Mouse (Mus musculus): ENCODE results near the gene Parp4. TPM values are rescaled to one million over a fixed set of nuclear protein-coding genes. Genes with fewer than 3 reads are reported as not detected.

The Parp4 gene
- 4.6 and 5.1 TPM in 2 replicates for polyA plus RNA-seq (2015; fragmentation: Nextera tagmentation; extraction: Ambion mirVana)

DNA sequence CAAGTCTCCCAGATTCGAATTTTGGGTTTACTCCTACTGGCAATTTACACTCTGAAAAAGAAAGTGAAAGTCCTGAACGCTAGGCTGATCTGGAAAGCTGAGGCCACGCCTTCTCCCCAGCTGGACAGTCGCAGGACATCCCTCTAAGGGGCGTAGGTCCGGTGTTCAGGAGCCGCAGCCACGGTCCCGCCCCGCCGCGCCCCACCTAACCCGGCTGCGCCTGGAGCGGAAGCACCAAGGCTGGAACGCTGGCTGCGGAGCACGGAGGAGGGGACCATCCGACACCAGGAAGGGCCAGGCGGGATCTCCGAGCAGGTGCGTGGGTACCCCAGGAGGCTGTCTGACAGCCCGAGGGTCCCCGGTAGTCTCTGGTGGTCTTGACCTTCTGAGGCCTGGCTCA is at the start of gene Parp4, which contains the start of gene Cenpj:
Gene Parp4 (plus strand): TSS at position 204 of the 400 bp plus-strand sequence.
Gene Cenpj (minus strand): TSS at position 10 of the 400 bp plus-strand sequence.
- H3K4me3 ChIP-seq (replicated peaks): peak within 1 kb of the TSS; percentile 65

GRCm38 (mm10) chr14:56530788-56531187 is 44.6 kb upstream of the Parp4 start:
- no peak overlapping the region for H3K4me2 ChIP-seq (replicated peaks)
- H3K4me3 ChIP-seq (replicated peaks): no peak overlapping the region
- WGBS: 86% methylated on average over 2 of the region's 2 CpGs
- H3K36me3 ChIP-seq: 0 out of 2 replicates have a peak, but pooled peaks cover 5% of the 10 kb centered on the region
- no peak overlapping the region for H3K27ac ChIP-seq
- H3K9ac ChIP-seq: no peak overlapping the region
- H3K27me3 ChIP-seq (replicated peaks): no peaks in the 10 kb centered on the region
- no peak for ATAC-seq
- H3K4me1 ChIP-seq (replicated peaks): no peaks in the 10 kb centered on the region
- H3K9me3 ChIP-seq: no peaks in the 10 kb centered on the region

More for the DNA sequence above, at the start of gene Parp4, which contains the start of gene Cenpj:
- Histone ChIP-seq H3K27me3 (replicated peaks) (no peaks in the 10 kb centered on the region), H3K9me3 (no peaks in the 10 kb centered on the region), H3K4me2 (replicated peaks) (peak within 1 kb of the TSS; percentile 77), H3K4me1 (replicated peaks) (no peaks in the 10 kb centered on the region), H3K9ac (peak within 1 kb of the TSS; percentile 67), H3K36me3 (no peaks in the 10 kb centered on the region), H3K27ac (no peak within 1 kb of the TSS; the same call in 1 of the 2 replicates)
- WGBS: under 1% methylated on average over 24 of the region's 24 CpGs
- peak; percentile 86 for ATAC-seq

GRCm38 (mm10) chr14:56544946-56545345 is 30.5 kb upstream of the Parp4 start:
- Histone ChIP-seq H3K27ac (no peak overlapping the region), H3K9ac (no peak overlapping the region), H3K4me3 (replicated peaks) (no peak overlapping the region), H3K27me3 (replicated peaks) (no peaks in the 10 kb centered on the region), H3K4me1 (replicated peaks) (no peaks in the 10 kb centered on the region), H3K9me3 (no peaks in the 10 kb centered on the region), H3K4me2 (replicated peaks) (no peak overlapping the region), H3K36me3 (no peaks in the 10 kb centered on the region)
- 81% methylated on average over 1 of the region's 1 CpGs for WGBS
- no peak for ATAC-seq

- Histone ChIP-seq H3K4me3 (replicated peaks) (no peak overlapping the region), H3K9me3 (no peaks in the 10 kb centered on the region), H3K36me3 (no peaks in the 10 kb centered on the region), H3K27ac (no peak overlapping the region), H3K27me3 (replicated peaks) (no peaks in the 10 kb centered on the region), H3K4me1 (replicated peaks) (no peaks in the 10 kb centered on the region), H3K9ac (no peak overlapping the region), H3K4me2 (replicated peaks) (no peak overlapping the region)
- no peak for ATAC-seq
- 93% methylated on average over 4 of the region's 4 CpGs for WGBS
These were observed 29.9 kb upstream of the Parp4 start for GRCm38 (mm10) chr14:56545491-56545890.

DNA sequence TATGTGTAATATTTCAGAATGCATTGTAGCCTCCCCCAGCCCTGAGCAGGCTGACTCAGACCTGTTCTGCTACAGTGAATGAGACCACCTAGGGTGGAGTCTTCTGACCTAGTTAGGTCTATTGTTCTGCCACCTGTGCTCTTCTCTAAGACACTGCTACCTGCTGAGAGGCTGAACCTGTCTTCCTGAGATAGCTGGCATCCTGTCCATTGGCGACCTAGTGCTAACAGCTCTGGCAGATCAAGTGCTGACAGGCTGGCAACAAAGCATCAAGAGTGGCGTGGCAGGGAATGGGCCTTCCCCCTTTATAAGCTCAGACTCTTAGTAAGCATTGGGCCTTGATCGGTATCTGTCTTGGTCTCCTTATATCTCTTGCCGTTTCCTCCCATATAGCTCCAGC is 24.5 kb upstream of the Parp4 start:
- ATAC-seq: no peak
- H3K27ac ChIP-seq: no peak overlapping the region
- H3K4me1 ChIP-seq (replicated peaks): no peaks in the 10 kb centered on the region
- H3K27me3 ChIP-seq (replicated peaks): no peaks in the 10 kb centered on the region
- H3K9me3 ChIP-seq: no peaks in the 10 kb centered on the region
- H3K36me3 ChIP-seq: 0 out of 2 replicates have a peak, but pooled peaks cover 7% of the 10 kb centered on the region
- WGBS: 92% methylated on average over 4 of the region's 4 CpGs
- H3K4me2 ChIP-seq (replicated peaks): no peak overlapping the region
- no peak overlapping the region for H3K9ac ChIP-seq
- no peak overlapping the region for H3K4me3 ChIP-seq (replicated peaks)

DNA sequence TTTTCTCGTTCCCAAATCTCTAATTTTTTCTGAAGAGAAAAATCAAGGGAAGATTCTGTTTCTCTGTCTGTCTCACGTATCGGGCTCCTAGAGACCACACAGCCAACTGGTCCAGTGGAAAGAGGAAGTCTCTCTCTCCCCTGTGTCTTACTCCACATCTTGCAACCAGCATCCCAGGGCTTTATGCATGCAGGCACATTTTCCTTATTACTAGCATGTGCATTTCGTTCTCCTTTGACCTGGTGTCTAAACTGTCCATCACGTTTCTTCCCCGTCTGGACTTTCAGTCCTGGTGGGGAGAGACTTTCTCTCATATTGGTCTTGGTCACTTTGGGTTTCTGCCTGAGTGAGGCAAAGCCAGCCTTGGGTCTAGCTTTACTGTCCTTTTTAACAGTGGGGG is 22.5 kb upstream of the Parp4 start:
- no peak overlapping the region for H3K9ac ChIP-seq
- no peaks in the 10 kb centered on the region for H3K9me3 ChIP-seq
- no peaks in the 10 kb centered on the region for H3K27me3 ChIP-seq (replicated peaks)
- H3K27ac ChIP-seq: no peak overlapping the region
- 0 out of 2 replicates have a peak, but pooled peaks cover 9% of the 10 kb centered on the region for H3K36me3 ChIP-seq
- H3K4me1 ChIP-seq (replicated peaks): no peaks in the 10 kb centered on the region
- ATAC-seq: no peak
- 95% methylated on average over 6 of the region's 6 CpGs for WGBS
- no peak overlapping the region for H3K4me3 ChIP-seq (replicated peaks)
- H3K4me2 ChIP-seq (replicated peaks): no peak overlapping the region

- H3K27ac ChIP-seq: no peak overlapping the region
- no peaks in the 10 kb centered on the region for H3K4me1 ChIP-seq (replicated peaks)
- H3K4me2 ChIP-seq (replicated peaks): no peak overlapping the region
- no peak overlapping the region for H3K4me3 ChIP-seq (replicated peaks)
- H3K27me3 ChIP-seq (replicated peaks): no peaks in the 10 kb centered on the region
- 0 out of 2 replicates have a peak, but pooled peaks cover 9% of the 10 kb centered on the region for H3K36me3 ChIP-seq
- ATAC-seq: no peak
- no peak overlapping the region for H3K9ac ChIP-seq
- 94% methylated on average over 7 of the region's 7 CpGs for WGBS
- H3K9me3 ChIP-seq: no peaks in the 10 kb centered on the region
These were observed 22.1 kb upstream of the Parp4 start for GRCm38 (mm10) chr14:56553331-56553730.

DNA sequence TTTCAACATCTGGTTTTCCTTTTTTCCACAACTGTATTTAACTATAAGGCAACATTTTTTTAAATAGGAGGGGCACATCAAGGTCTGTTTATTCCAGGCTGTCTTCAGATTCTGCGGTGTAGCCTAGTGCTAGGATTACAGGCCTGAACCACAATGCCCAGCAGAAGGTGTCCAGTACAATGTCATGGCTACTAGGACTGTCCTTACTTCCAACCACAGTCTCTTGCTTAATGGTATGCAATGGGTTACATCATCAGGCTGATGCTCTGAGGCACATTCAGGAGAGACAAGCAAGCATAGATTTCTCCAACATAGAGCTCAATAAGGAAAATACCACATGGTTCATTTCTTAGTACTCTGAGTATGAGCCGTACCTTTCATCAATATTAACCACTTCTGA is 20.7 kb upstream of the Parp4 start:
- no peak for ATAC-seq
- no peaks in the 10 kb centered on the region for H3K9me3 ChIP-seq
- no peak overlapping the region for H3K4me2 ChIP-seq (replicated peaks)
- H3K27ac ChIP-seq: no peak overlapping the region
- 95% methylated on average over 2 of the region's 2 CpGs for WGBS
- 0 out of 2 replicates have a peak, but pooled peaks cover 9% of the 10 kb centered on the region for H3K36me3 ChIP-seq
- no peak overlapping the region for H3K4me3 ChIP-seq (replicated peaks)
- H3K27me3 ChIP-seq (replicated peaks): no peaks in the 10 kb centered on the region
- no peaks in the 10 kb centered on the region for H3K4me1 ChIP-seq (replicated peaks)
- H3K9ac ChIP-seq: no peak overlapping the region

- no peak overlapping the region for H3K4me3 ChIP-seq (replicated peaks)
- H3K27me3 ChIP-seq (replicated peaks): no peaks in the 10 kb centered on the region
- WGBS: 80% methylated on average over 3 of the region's 3 CpGs
- no peak overlapping the region for H3K9ac ChIP-seq
- H3K4me2 ChIP-seq (replicated peaks): no peak overlapping the region
- H3K36me3 ChIP-seq: 0 out of 2 replicates have a peak, but pooled peaks cover 3% of the 10 kb centered on the region
- no peaks in the 10 kb centered on the region for H3K4me1 ChIP-seq (replicated peaks)
- H3K27ac ChIP-seq: no peak overlapping the region
- ATAC-seq: no peak
- no peaks in the 10 kb centered on the region for H3K9me3 ChIP-seq
These were observed 16.3 kb upstream of the Parp4 start for GRCm38 (mm10) chr14:56559134-56559533.

DNA sequence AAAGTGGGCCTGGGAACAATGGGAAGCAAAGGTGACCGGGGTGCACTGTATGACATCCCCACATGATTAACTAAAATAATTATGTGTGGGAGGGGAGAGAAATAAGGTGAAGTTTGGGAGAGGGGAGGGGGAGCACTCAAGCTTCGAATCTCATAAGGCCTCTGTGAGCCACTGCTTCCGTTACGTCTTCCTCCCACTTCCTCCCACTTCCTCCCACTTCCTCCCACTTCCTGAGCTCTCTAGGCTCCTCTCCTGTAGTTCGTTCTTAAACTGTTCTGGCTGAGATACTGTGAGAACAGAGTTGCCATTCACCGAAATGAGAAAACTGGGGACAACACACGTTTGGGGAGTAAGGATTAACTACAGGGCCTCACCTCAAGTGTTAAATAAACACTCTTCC is 7.9 kb upstream of the Parp4 start:
- no peak overlapping the region for H3K4me3 ChIP-seq (replicated peaks)
- H3K4me1 ChIP-seq (replicated peaks): no peaks in the 10 kb centered on the region
- H3K27ac ChIP-seq: no peak overlapping the region
- H3K4me2 ChIP-seq (replicated peaks): no peak overlapping the region
- no peak overlapping the region for H3K9ac ChIP-seq
- H3K36me3 ChIP-seq: no peaks in the 10 kb centered on the region
- ATAC-seq: no peak
- no peaks in the 10 kb centered on the region for H3K27me3 ChIP-seq (replicated peaks)
- WGBS: 65% methylated on average over 7 of the region's 7 CpGs
- no peaks in the 10 kb centered on the region for H3K9me3 ChIP-seq

GRCm38 (mm10) chr14:56569041-56569440 is 6.4 kb upstream of the Parp4 start:
- 85% methylated on average over 4 of the region's 4 CpGs for WGBS
- no peak overlapping the region for H3K4me3 ChIP-seq (replicated peaks)
- no peaks in the 10 kb centered on the region for H3K9me3 ChIP-seq
- H3K9ac ChIP-seq: no peak overlapping the region
- H3K27ac ChIP-seq: no peak overlapping the region
- H3K4me1 ChIP-seq (replicated peaks): no peaks in the 10 kb centered on the region
- H3K4me2 ChIP-seq (replicated peaks): no peak overlapping the region
- H3K27me3 ChIP-seq (replicated peaks): no peaks in the 10 kb centered on the region
- no peak for ATAC-seq
- no peaks in the 10 kb centered on the region for H3K36me3 ChIP-seq

- H3K36me3 ChIP-seq: no peaks in the 10 kb centered on the region
- no peaks in the 10 kb centered on the region for H3K4me1 ChIP-seq (replicated peaks)
- peak overlapping the region; percentile 78 for H3K4me2 ChIP-seq (replicated peaks)
- peak overlapping the region; percentile 90 for H3K4me3 ChIP-seq (replicated peaks)
- WGBS: under 1% methylated on average over 59 of the region's 59 CpGs
- no peaks in the 10 kb centered on the region for H3K9me3 ChIP-seq
- peak overlapping the region; percentile 72 for H3K9ac ChIP-seq
- no peaks in the 10 kb centered on the region for H3K27me3 ChIP-seq (replicated peaks)
- peak; percentile 98 for ATAC-seq
- peak overlapping the region; percentile 61 for H3K27ac ChIP-seq
These were observed 3.9 kb upstream of the Parp4 start for GRCm38 (mm10) chr14:56571310-56572093.

GRCm38 (mm10) chr14:56572546-56572945 is 2.9 kb upstream of the Parp4 start:
- no peaks in the 10 kb centered on the region for H3K4me1 ChIP-seq (replicated peaks)
- H3K4me3 ChIP-seq (replicated peaks): no peak overlapping the region
- H3K4me2 ChIP-seq (replicated peaks): no peak overlapping the region
- WGBS: 77% methylated on average over 2 of the region's 2 CpGs
- no peaks in the 10 kb centered on the region for H3K9me3 ChIP-seq
- H3K27ac ChIP-seq: no peak overlapping the region
- no peaks in the 10 kb centered on the region for H3K27me3 ChIP-seq (replicated peaks)
- ATAC-seq: no peak
- no peak overlapping the region for H3K9ac ChIP-seq
- H3K36me3 ChIP-seq: no peaks in the 10 kb centered on the region

All from intestine, embryonic 15.5 days (tissue).